Mouse (Mus musculus): Measurements from ENCODE around the gene Etfa. TPM values are rescaled to one million over a fixed set of nuclear protein-coding genes. Genes with fewer than 3 reads are reported as not detected.

The Etfa gene
- 28.5 TPM for polyA plus RNA-seq (2015; fragmentation: Illumina TruSeq; extraction: RNeasy Lipid Tissue Mini Kit (QIAGEN cat#74804); ENCODE audit: insufficient read depth, low read depth, low replicate concordance)

DNA sequence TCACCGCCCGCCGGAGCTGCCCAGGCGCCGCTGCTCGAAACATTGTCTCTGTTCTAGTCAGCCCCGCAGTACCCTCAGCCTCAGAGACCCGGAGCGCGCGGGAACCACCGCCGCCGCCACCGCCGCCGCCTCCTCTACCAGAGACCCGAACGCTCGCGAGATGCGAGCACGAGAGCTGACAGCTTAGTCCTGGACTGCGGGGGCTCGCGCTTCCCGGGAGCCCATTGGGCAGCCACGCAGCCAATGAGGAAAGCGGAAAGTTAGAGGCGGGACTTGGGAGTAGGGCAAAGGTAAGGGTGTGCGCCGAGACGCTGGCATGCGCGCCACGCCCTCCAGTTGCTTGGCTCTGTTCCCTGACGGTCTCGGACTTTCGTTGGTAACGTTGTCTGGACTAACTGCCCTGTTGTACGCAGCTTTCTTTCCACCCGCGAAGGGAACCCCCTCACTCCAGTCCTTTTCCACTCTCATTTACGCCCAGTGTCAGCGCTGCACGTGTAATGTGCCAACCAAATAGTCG is at the start of gene Etfa:
Etfa (minus strand) TSS at position 217 of the 517 bp plus-strand sequence.

DNA sequence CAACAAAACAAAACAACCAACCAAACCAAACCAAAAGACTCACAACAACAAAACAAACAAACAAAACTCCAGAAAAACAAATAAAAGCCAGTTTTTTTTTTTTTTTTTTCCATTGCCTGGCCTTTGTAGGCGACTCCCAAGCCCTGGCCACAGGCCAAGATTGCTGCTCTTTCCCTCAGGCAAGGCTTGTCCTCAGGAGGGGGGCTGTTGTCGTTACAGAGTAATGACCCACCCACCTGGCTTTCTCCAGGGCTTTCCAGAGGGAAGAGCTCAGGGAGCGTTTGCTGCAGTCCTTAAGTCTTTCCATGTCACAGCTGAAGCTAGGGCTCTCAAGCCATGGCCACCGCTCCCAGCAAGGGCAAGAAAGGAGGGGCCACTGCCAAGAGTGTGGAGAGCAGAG is 26.3 kb upstream of the Etfa start, which contains the start of gene Isl2:
Isl2 (plus strand) TSS at position 296 of the 400 bp plus-strand sequence.

Other genes starting within 250 kb of the Etfa start
- gene Nrg4, start 185.4 kb downstream of the Etfa start, polyA plus RNA-seq (2015; fragmentation: Illumina TruSeq; extraction: RNeasy Lipid Tissue Mini Kit (QIAGEN cat#74804); ENCODE audit: insufficient read depth, low read depth, low replicate concordance), result 0.57 TPM
- gene Tmem266, start 185.3 kb downstream of the Etfa start, polyA plus RNA-seq (2015; fragmentation: Illumina TruSeq; extraction: RNeasy Lipid Tissue Mini Kit (QIAGEN cat#74804); ENCODE audit: insufficient read depth, low read depth, low replicate concordance), result 0.33 TPM
- gene Isl2, start 26.4 kb upstream of the Etfa start, polyA plus RNA-seq (2015; fragmentation: Illumina TruSeq; extraction: RNeasy Lipid Tissue Mini Kit (QIAGEN cat#74804); ENCODE audit: insufficient read depth, low read depth, low replicate concordance), result not detected